Mouse (Mus musculus): ENCODE measurements around the gene Trpv5. TPM values are rescaled to one million over a fixed set of nuclear protein-coding genes. Genes with fewer than 3 reads are reported as not detected.

Gene Trpv5
- polyA plus RNA-seq, 1 experiment: not detected

- Histone ChIP-seq H3ac (ENCODE audit: control insufficient read depth, insufficient read length) (no peak overlapping the region), H3K79me2 (ENCODE audit: control insufficient read depth, insufficient read depth) (no peaks in the 10 kb centered on the region), H3K4me3 (no peak overlapping the region), H3K27me3 (ENCODE audit: control insufficient read depth, insufficient read depth, insufficient read length) (no peaks in the 10 kb centered on the region), H3K4me2 (ENCODE audit: low read depth) (no peak overlapping the region), H3K36me3 (ENCODE audit: control insufficient read depth, insufficient read depth) (no peaks in the 10 kb centered on the region)
- no peak for TF ChIP-seq POLR2A (IDR thresholded peaks at IDR 0.05; ENCODE audit: insufficient read length, low read depth)
- TF ChIP-seq SRF (IDR thresholded peaks at IDR 0.05; ENCODE audit: control insufficient read depth, insufficient read length, low read depth): no peak
- no peak for TF ChIP-seq MYOG (IDR thresholded peaks at IDR 0.05; ENCODE audit: control insufficient read depth in 1 of 3, insufficient read depth in 1 of 3, insufficient read length in 2 of 3, low read depth in 2 of 3)
- no peak for TF ChIP-seq USF1 (IDR thresholded peaks at IDR 0.05; ENCODE audit: low read depth)
- no peak for TF ChIP-seq POLR2AphosphoS2 (IDR thresholded peaks at IDR 0.05; ENCODE audit: insufficient read length, low read depth)
- TF ChIP-seq REST (IDR thresholded peaks at IDR 0.05; ENCODE audit: insufficient read depth, insufficient read length): no peak
- no peak for TF ChIP-seq MYOD1 (IDR thresholded peaks at IDR 0.05; ENCODE audit: control insufficient read depth in 1 of 3, insufficient read length in 2 of 3, low read depth in 2 of 3)
- TF ChIP-seq E2F4 (IDR thresholded peaks at IDR 0.05; ENCODE audit: insufficient read depth): no peak
These were observed 1.1 kb upstream of the Trpv5 start for GRCm38 (mm10) chr6:41681656-41682055.

- Histone ChIP-seq H3K27me3 (ENCODE audit: control insufficient read depth, insufficient read depth, insufficient read length) (no peaks in the 10 kb centered on the region), H3K36me3 (ENCODE audit: control insufficient read depth, insufficient read depth) (no peaks in the 10 kb centered on the region), H3K4me3 (no peak overlapping the region), H3ac (ENCODE audit: control insufficient read depth, insufficient read length) (no peak overlapping the region), H3K4me2 (ENCODE audit: low read depth) (no peak overlapping the region), H3K79me2 (ENCODE audit: control insufficient read depth, insufficient read depth) (no peaks in the 10 kb centered on the region)
- no peak for TF ChIP-seq REST (IDR thresholded peaks at IDR 0.05; ENCODE audit: insufficient read depth, insufficient read length)
- TF ChIP-seq MYOG (IDR thresholded peaks at IDR 0.05; ENCODE audit: control insufficient read depth in 1 of 3, insufficient read depth in 1 of 3, insufficient read length in 2 of 3, low read depth in 2 of 3): no peak
- TF ChIP-seq POLR2AphosphoS2 (IDR thresholded peaks at IDR 0.05; ENCODE audit: insufficient read length, low read depth): no peak
- no peak for TF ChIP-seq E2F4 (IDR thresholded peaks at IDR 0.05; ENCODE audit: insufficient read depth)
- no peak for TF ChIP-seq MYOD1 (IDR thresholded peaks at IDR 0.05; ENCODE audit: control insufficient read depth in 1 of 3, insufficient read length in 2 of 3, low read depth in 2 of 3)
These were observed 4.0 kb downstream of the Trpv5 start for GRCm38 (mm10) chr6:41676530-41676929.

GRCm38 (mm10) chr6:41662320-41662719, 18.2 kb downstream of the Trpv5 start:
- Histone ChIP-seq H3ac (ENCODE audit: control insufficient read depth, insufficient read length) (no peak overlapping the region), H3K4me3 (no peak overlapping the region), H3K27me3 (ENCODE audit: control insufficient read depth, insufficient read depth, insufficient read length) (peaks cover 5% of the 10 kb centered on the region), H3K79me2 (ENCODE audit: control insufficient read depth, insufficient read depth) (no peaks in the 10 kb centered on the region), H3K4me2 (ENCODE audit: low read depth) (no peak overlapping the region), H3K36me3 (ENCODE audit: control insufficient read depth, insufficient read depth) (no peaks in the 10 kb centered on the region)
- no peak for TF ChIP-seq POLR2AphosphoS2 (IDR thresholded peaks at IDR 0.05; ENCODE audit: insufficient read length, low read depth)
- no peak for TF ChIP-seq REST (IDR thresholded peaks at IDR 0.05; ENCODE audit: insufficient read depth, insufficient read length)
- no peak for TF ChIP-seq MYOG (IDR thresholded peaks at IDR 0.05; ENCODE audit: control insufficient read depth in 1 of 3, insufficient read depth in 1 of 3, insufficient read length in 2 of 3, low read depth in 2 of 3)
- TF ChIP-seq TCF3 (IDR thresholded peaks at IDR 0.05; ENCODE audit: insufficient read length, low read depth): no peak
- no peak for TF ChIP-seq CEBPB (IDR thresholded peaks at IDR 0.05; ENCODE audit: insufficient read depth, poor library complexity, severe bottlenecking)
- TF ChIP-seq POLR2A (IDR thresholded peaks at IDR 0.05; ENCODE audit: insufficient read length, low read depth): no peak
- TF ChIP-seq MAX (IDR thresholded peaks at IDR 0.05; ENCODE audit: low read depth): no peak
- TF ChIP-seq MYOD1 (IDR thresholded peaks at IDR 0.05; ENCODE audit: control insufficient read depth in 1 of 3, insufficient read length in 2 of 3, low read depth in 2 of 3): no peak
- no peak for TF ChIP-seq TCF12 (IDR thresholded peaks at IDR 0.05; ENCODE audit: insufficient read depth, poor library complexity, severe bottlenecking)
- no peak for TF ChIP-seq E2F4 (IDR thresholded peaks at IDR 0.05; ENCODE audit: insufficient read depth)

- Histone ChIP-seq H3K4me3 (no peak overlapping the region), H3ac (ENCODE audit: control insufficient read depth, insufficient read length) (no peak overlapping the region), H3K27me3 (ENCODE audit: control insufficient read depth, insufficient read depth, insufficient read length) (no peaks in the 10 kb centered on the region), H3K4me2 (ENCODE audit: low read depth) (no peak overlapping the region), H3K36me3 (ENCODE audit: control insufficient read depth, insufficient read depth) (no peaks in the 10 kb centered on the region), H3K79me2 (ENCODE audit: control insufficient read depth, insufficient read depth) (no peaks in the 10 kb centered on the region)
- TF ChIP-seq MYOD1 (IDR thresholded peaks at IDR 0.05; ENCODE audit: control insufficient read depth in 1 of 3, insufficient read length in 2 of 3, low read depth in 2 of 3): no peak
- no peak for TF ChIP-seq REST (IDR thresholded peaks at IDR 0.05; ENCODE audit: insufficient read depth, insufficient read length)
- TF ChIP-seq MAX (IDR thresholded peaks at IDR 0.05; ENCODE audit: low read depth): no peak
- TF ChIP-seq POLR2A (IDR thresholded peaks at IDR 0.05; ENCODE audit: insufficient read length, low read depth): no peak
- TF ChIP-seq POLR2AphosphoS2 (IDR thresholded peaks at IDR 0.05; ENCODE audit: insufficient read length, low read depth): no peak
- no peak for TF ChIP-seq TCF12 (IDR thresholded peaks at IDR 0.05; ENCODE audit: insufficient read depth, poor library complexity, severe bottlenecking)
- TF ChIP-seq MYOG (IDR thresholded peaks at IDR 0.05; ENCODE audit: control insufficient read depth in 1 of 3, insufficient read depth in 1 of 3, insufficient read length in 2 of 3, low read depth in 2 of 3): no peak
- no peak for TF ChIP-seq SRF (IDR thresholded peaks at IDR 0.05; ENCODE audit: control insufficient read depth, insufficient read length, low read depth)
- no peak for TF ChIP-seq CEBPB (IDR thresholded peaks at IDR 0.05; ENCODE audit: insufficient read depth, poor library complexity, severe bottlenecking)
- TF ChIP-seq USF1 (IDR thresholded peaks at IDR 0.05; ENCODE audit: low read depth): no peak
- no peak for TF ChIP-seq E2F4 (IDR thresholded peaks at IDR 0.05; ENCODE audit: insufficient read depth)
- no peak for TF ChIP-seq TCF3 (IDR thresholded peaks at IDR 0.05; ENCODE audit: insufficient read length, low read depth)
These were observed 22.1 kb downstream of the Trpv5 start for GRCm38 (mm10) chr6:41658487-41658886.

- Histone ChIP-seq H3K36me3 (ENCODE audit: control insufficient read depth, insufficient read depth) (no peaks in the 10 kb centered on the region), H3K4me2 (ENCODE audit: low read depth) (no peak overlapping the region), H3K4me3 (no peak overlapping the region), H3K27me3 (ENCODE audit: control insufficient read depth, insufficient read depth, insufficient read length) (no peaks in the 10 kb centered on the region), H3ac (ENCODE audit: control insufficient read depth, insufficient read length) (no peak overlapping the region), H3K79me2 (ENCODE audit: control insufficient read depth, insufficient read depth) (no peaks in the 10 kb centered on the region)
- TF ChIP-seq MYOG (IDR thresholded peaks at IDR 0.05; ENCODE audit: control insufficient read depth in 1 of 3, insufficient read depth in 1 of 3, insufficient read length in 2 of 3, low read depth in 2 of 3) (no peak), MAX (IDR thresholded peaks at IDR 0.05; ENCODE audit: low read depth) (no peak), E2F4 (IDR thresholded peaks at IDR 0.05; ENCODE audit: insufficient read depth) (no peak), MYOD1 (IDR thresholded peaks at IDR 0.05; ENCODE audit: control insufficient read depth in 1 of 3, insufficient read length in 2 of 3, low read depth in 2 of 3) (no peak), POLR2A (IDR thresholded peaks at IDR 0.05; ENCODE audit: insufficient read length, low read depth) (no peak), POLR2AphosphoS2 (IDR thresholded peaks at IDR 0.05; ENCODE audit: insufficient read length, low read depth) (no peak), TCF3 (IDR thresholded peaks at IDR 0.05; ENCODE audit: insufficient read length, low read depth) (no peak), USF1 (IDR thresholded peaks at IDR 0.05; ENCODE audit: low read depth) (no peak), TCF12 (IDR thresholded peaks at IDR 0.05; ENCODE audit: insufficient read depth, poor library complexity, severe bottlenecking) (no peak), REST (IDR thresholded peaks at IDR 0.05; ENCODE audit: insufficient read depth, insufficient read length) (no peak), SRF (IDR thresholded peaks at IDR 0.05; ENCODE audit: control insufficient read depth, insufficient read length, low read depth) (no peak), CEBPB (IDR thresholded peaks at IDR 0.05; ENCODE audit: insufficient read depth, poor library complexity, severe bottlenecking) (no peak)
These were observed 25.9 kb downstream of the Trpv5 start for GRCm38 (mm10) chr6:41654648-41655047.

Measured in myocyte (in vitro differentiated cells).